Mouse (Mus musculus): ENCODE measurements around the gene Rbfox1.

The Rbfox1 gene

GRCm38 (mm10) chr16:7193535-7193934 lies 1308.4 kb downstream of the Rbfox1 start:
- in situ Hi-C loops (cut with MboI; ENCODE audit: low sequenced_read_pairs): no loop called here

GRCm38 (mm10) chr16:7197953-7198352 lies 1312.8 kb downstream of the Rbfox1 start:
- in situ Hi-C loops (cut with MboI; ENCODE audit: low sequenced_read_pairs): no loop called here

GRCm38 (mm10) chr16:7200239-7200638 lies 1315.1 kb downstream of the Rbfox1 start:
- in situ Hi-C loops (cut with MboI; ENCODE audit: low sequenced_read_pairs): no loop called here

GRCm38 (mm10) chr16:7201816-7202215 lies 1316.7 kb downstream of the Rbfox1 start:
- in situ Hi-C loops (cut with MboI; ENCODE audit: low sequenced_read_pairs): no loop called here

- in situ Hi-C loops (cut with MboI; ENCODE audit: low sequenced_read_pairs): no loop called here
These were observed 1321.2 kb downstream of the Rbfox1 start for GRCm38 (mm10) chr16:7206116-7206900.

GRCm38 (mm10) chr16:7207599-7207998 lies 1322.4 kb downstream of the Rbfox1 start:
- in situ Hi-C loops (cut with MboI; ENCODE audit: low sequenced_read_pairs): no loop called here

GRCm38 (mm10) chr16:7212756-7213155 lies 1327.6 kb downstream of the Rbfox1 start:
- in situ Hi-C loops (cut with MboI; ENCODE audit: low sequenced_read_pairs): no loop called here

GRCm38 (mm10) chr16:7223265-7223664 lies 1338.1 kb downstream of the Rbfox1 start:
- in situ Hi-C loops (cut with MboI; ENCODE audit: low sequenced_read_pairs): no loop called here

GRCm38 (mm10) chr16:7226000-7226399 lies 1340.8 kb downstream of the Rbfox1 start:
- in situ Hi-C loops (cut with MboI; ENCODE audit: low sequenced_read_pairs): no loop called here

- in situ Hi-C loops (cut with MboI; ENCODE audit: low sequenced_read_pairs): no loop called here
These were observed 1343.1 kb downstream of the Rbfox1 start for GRCm38 (mm10) chr16:7228246-7228645.

GRCm38 (mm10) chr16:7229232-7229631 lies 1344.1 kb downstream of the Rbfox1 start:
- in situ Hi-C loops (cut with MboI; ENCODE audit: low sequenced_read_pairs): no loop called here

- in situ Hi-C loops (cut with MboI; ENCODE audit: low sequenced_read_pairs): no loop called here
These were observed 1356.5 kb downstream of the Rbfox1 start for GRCm38 (mm10) chr16:7241627-7242026.

GRCm38 (mm10) chr16:7242501-7242900 lies 1357.3 kb downstream of the Rbfox1 start:
- in situ Hi-C loops (cut with MboI; ENCODE audit: low sequenced_read_pairs): no loop called here

GRCm38 (mm10) chr16:7244382-7244781 lies 1359.2 kb downstream of the Rbfox1 start:
- in situ Hi-C loops (cut with MboI; ENCODE audit: low sequenced_read_pairs): no loop called here

GRCm38 (mm10) chr16:7251696-7252095 lies 1366.5 kb downstream of the Rbfox1 start:
- in situ Hi-C loops (cut with MboI; ENCODE audit: low sequenced_read_pairs): no loop called here

- in situ Hi-C loops (cut with MboI; ENCODE audit: low sequenced_read_pairs): no loop called here
These were observed 1372.2 kb downstream of the Rbfox1 start for GRCm38 (mm10) chr16:7257366-7257765.

- in situ Hi-C loops (cut with MboI; ENCODE audit: low sequenced_read_pairs): no loop called here
These were observed 1378.1 kb downstream of the Rbfox1 start for GRCm38 (mm10) chr16:7263261-7263660.

GRCm38 (mm10) chr16:7265715-7266114 lies 1380.6 kb downstream of the Rbfox1 start:
- in situ Hi-C loops (cut with MboI; ENCODE audit: low sequenced_read_pairs): no loop called here

GRCm38 (mm10) chr16:7275501-7275900 lies 1390.3 kb downstream of the Rbfox1 start:
- in situ Hi-C loops (cut with MboI; ENCODE audit: low sequenced_read_pairs): no loop called here

- in situ Hi-C loops (cut with MboI; ENCODE audit: low sequenced_read_pairs): no loop called here
These were observed 1390.7 kb downstream of the Rbfox1 start for GRCm38 (mm10) chr16:7275901-7276300.

- in situ Hi-C loops (cut with MboI; ENCODE audit: low sequenced_read_pairs): no loop called here
These were observed 1394.4 kb downstream of the Rbfox1 start for GRCm38 (mm10) chr16:7279544-7279943.

- in situ Hi-C loops (cut with MboI; ENCODE audit: low sequenced_read_pairs): no loop called here
These were observed 1397.1 kb downstream of the Rbfox1 start for GRCm38 (mm10) chr16:7282257-7282656.

Measured in CH12F3 (cell line).